Mouse (Mus musculus): Measurements from ENCODE around the gene Htr1a. TPM values are rescaled to one million over a fixed set of nuclear protein-coding genes. Genes with fewer than 3 reads are reported as not detected.

The Htr1a gene
- 0.56 and 0.81 TPM in 2 replicates for polyA plus RNA-seq (2014; fragmentation: Nextera tagmentation; extraction: Ambion mirVana)

- Histone ChIP-seq H3K27ac (ENCODE audit: low read depth, low read length) (no peak within 1 kb of the TSS), H3K9ac (ENCODE audit: low read depth, low read length) (no peak within 1 kb of the TSS), H3K27me3 (ENCODE audit: control insufficient read depth, insufficient read depth, low read length) (peaks cover 37% of the 10 kb centered on the region), H3K36me3 (ENCODE audit: control insufficient read depth, insufficient read depth, low read length) (no peaks in the 10 kb centered on the region), H3K4me3 (ENCODE audit: low read depth, low read length) (peak within 1 kb of the TSS; percentile 29), H3K9me3 (ENCODE audit: control insufficient read depth, low read length) (no peaks in the 10 kb centered on the region), H3K4me1 (replicated peaks; ENCODE audit: control insufficient read depth, insufficient read depth, low read length) (0 out of 2 replicates have a peak, but pooled peaks cover 5% of the 10 kb centered on the region), H3K4me2 (replicated peaks; ENCODE audit: low read depth, low read length) (peak within 1 kb of the TSS; percentile 36)
- no peak for ATAC-seq (ENCODE audit: low FRiP score)
- 5% methylated on average over 8 of the region's 8 CpGs for WGBS
- no peak for DNase-seq (ENCODE audit: low spot score)
Observed at GRCm38 (mm10) chr13:105443339-105443738, at the start of gene Htr1a. Gene Htr1a (plus strand): TSS chr13:105443639.

GRCm38 (mm10) chr13:105411535-105412326 is 31.7 kb upstream of the Htr1a start:
- Histone ChIP-seq H3K9me3 (ENCODE audit: control insufficient read depth, low read length) (no peaks in the 10 kb centered on the region), H3K4me3 (ENCODE audit: low read depth, low read length) (no peak overlapping the region), H3K36me3 (ENCODE audit: control insufficient read depth, insufficient read depth, low read length) (no peaks in the 10 kb centered on the region), H3K9ac (ENCODE audit: low read depth, low read length) (no peak overlapping the region), H3K4me1 (replicated peaks; ENCODE audit: control insufficient read depth, insufficient read depth, low read length) (no peaks in the 10 kb centered on the region), H3K27ac (ENCODE audit: low read depth, low read length) (no peak overlapping the region), H3K27me3 (ENCODE audit: control insufficient read depth, insufficient read depth, low read length) (no peaks in the 10 kb centered on the region), H3K4me2 (replicated peaks; ENCODE audit: low read depth, low read length) (no peak overlapping the region)
- DNase-seq (ENCODE audit: low spot score) (no peak), ATAC-seq (ENCODE audit: low FRiP score) (no peak)
- WGBS: 87% methylated on average over 10 of the region's 10 CpGs

- no peak for ATAC-seq (ENCODE audit: low FRiP score)
- DNase-seq (ENCODE audit: low spot score): no peak
- Histone ChIP-seq H3K4me2 (replicated peaks; ENCODE audit: low read depth, low read length) (no peak overlapping the region), H3K4me1 (replicated peaks; ENCODE audit: control insufficient read depth, insufficient read depth, low read length) (no peaks in the 10 kb centered on the region), H3K36me3 (ENCODE audit: control insufficient read depth, insufficient read depth, low read length) (no peaks in the 10 kb centered on the region), H3K9ac (ENCODE audit: low read depth, low read length) (no peak overlapping the region), H3K27ac (ENCODE audit: low read depth, low read length) (no peak overlapping the region), H3K9me3 (ENCODE audit: control insufficient read depth, low read length) (no peaks in the 10 kb centered on the region), H3K4me3 (ENCODE audit: low read depth, low read length) (no peak overlapping the region), H3K27me3 (ENCODE audit: control insufficient read depth, insufficient read depth, low read length) (no peaks in the 10 kb centered on the region)
- 90% methylated on average over 3 of the region's 3 CpGs for WGBS
Observed at GRCm38 (mm10) chr13:105412327-105412722, 31.1 kb upstream of the Htr1a start.

GRCm38 (mm10) chr13:105433141-105433540 is 10.3 kb upstream of the Htr1a start:
- no peak for ATAC-seq (ENCODE audit: low FRiP score)
- H3K4me3 ChIP-seq (ENCODE audit: low read depth, low read length): no peak overlapping the region
- H3K4me2 ChIP-seq (replicated peaks; ENCODE audit: low read depth, low read length): no peak overlapping the region
- no peak for DNase-seq (ENCODE audit: low spot score)
- WGBS: 82% methylated on average over 2 of the region's 2 CpGs
- no peaks in the 10 kb centered on the region for H3K9me3 ChIP-seq (ENCODE audit: control insufficient read depth, low read length)
- no peaks in the 10 kb centered on the region for H3K36me3 ChIP-seq (ENCODE audit: control insufficient read depth, insufficient read depth, low read length)
- no peak overlapping the region for H3K27ac ChIP-seq (ENCODE audit: low read depth, low read length)
- no peaks in the 10 kb centered on the region for H3K4me1 ChIP-seq (replicated peaks; ENCODE audit: control insufficient read depth, insufficient read depth, low read length)
- no peak overlapping the region for H3K9ac ChIP-seq (ENCODE audit: low read depth, low read length)
- H3K27me3 ChIP-seq (ENCODE audit: control insufficient read depth, insufficient read depth, low read length): no peaks in the 10 kb centered on the region

- Histone ChIP-seq H3K36me3 (ENCODE audit: control insufficient read depth, insufficient read depth, low read length) (no peaks in the 10 kb centered on the region), H3K9ac (ENCODE audit: low read depth, low read length) (no peak overlapping the region), H3K4me3 (ENCODE audit: low read depth, low read length) (no peak overlapping the region), H3K4me2 (replicated peaks; ENCODE audit: low read depth, low read length) (no peak overlapping the region), H3K4me1 (replicated peaks; ENCODE audit: control insufficient read depth, insufficient read depth, low read length) (no peaks in the 10 kb centered on the region), H3K27ac (ENCODE audit: low read depth, low read length) (no peak overlapping the region), H3K27me3 (ENCODE audit: control insufficient read depth, insufficient read depth, low read length) (no peaks in the 10 kb centered on the region), H3K9me3 (ENCODE audit: control insufficient read depth, low read length) (no peaks in the 10 kb centered on the region)
- DNase-seq (ENCODE audit: low spot score) (no peak), ATAC-seq (ENCODE audit: low FRiP score) (no peak)
- WGBS: 79% methylated on average over 1 of the region's 1 CpGs
Observed at GRCm38 (mm10) chr13:105433630-105434029, 9.8 kb upstream of the Htr1a start.

GRCm38 (mm10) chr13:105442576-105442975 is 863 bp upstream of the Htr1a start:
- no peak overlapping the region for H3K4me2 ChIP-seq (replicated peaks; ENCODE audit: low read depth, low read length)
- no peak overlapping the region for H3K27ac ChIP-seq (ENCODE audit: low read depth, low read length)
- H3K4me1 ChIP-seq (replicated peaks; ENCODE audit: control insufficient read depth, insufficient read depth, low read length): 0 out of 2 replicates have a peak, but pooled peaks cover 5% of the 10 kb centered on the region
- H3K27me3 ChIP-seq (ENCODE audit: control insufficient read depth, insufficient read depth, low read length): peaks cover 37% of the 10 kb centered on the region
- WGBS: 5% methylated on average over 6 of the region's 6 CpGs
- DNase-seq (ENCODE audit: low spot score): peak; percentile 76
- H3K36me3 ChIP-seq (ENCODE audit: control insufficient read depth, insufficient read depth, low read length): no peaks in the 10 kb centered on the region
- H3K4me3 ChIP-seq (ENCODE audit: low read depth, low read length): no peak overlapping the region
- peak; percentile 51 for ATAC-seq (ENCODE audit: low FRiP score)
- no peaks in the 10 kb centered on the region for H3K9me3 ChIP-seq (ENCODE audit: control insufficient read depth, low read length)
- H3K9ac ChIP-seq (ENCODE audit: low read depth, low read length): no peak overlapping the region

GRCm38 (mm10) chr13:105443871-105444237 is 415 bp downstream of the Htr1a start:
- no peaks in the 10 kb centered on the region for H3K36me3 ChIP-seq (ENCODE audit: control insufficient read depth, insufficient read depth, low read length)
- H3K4me3 ChIP-seq (ENCODE audit: low read depth, low read length): peak overlapping the region; percentile 29
- no peak for ATAC-seq (ENCODE audit: low FRiP score)
- WGBS: under 1% methylated on average over 15 of the region's 15 CpGs
- H3K4me2 ChIP-seq (replicated peaks; ENCODE audit: low read depth, low read length): peak overlapping the region; percentile 36
- H3K27me3 ChIP-seq (ENCODE audit: control insufficient read depth, insufficient read depth, low read length): peaks cover 37% of the 10 kb centered on the region
- no peak for DNase-seq (ENCODE audit: low spot score)
- H3K9ac ChIP-seq (ENCODE audit: low read depth, low read length): no peak overlapping the region
- H3K4me1 ChIP-seq (replicated peaks; ENCODE audit: control insufficient read depth, insufficient read depth, low read length): 0 out of 2 replicates have a peak, but pooled peaks cover 5% of the 10 kb centered on the region
- no peaks in the 10 kb centered on the region for H3K9me3 ChIP-seq (ENCODE audit: control insufficient read depth, low read length)
- H3K27ac ChIP-seq (ENCODE audit: low read depth, low read length): no peak overlapping the region

GRCm38 (mm10) chr13:105444238-105444894 is 927 bp downstream of the Htr1a start:
- Histone ChIP-seq H3K27ac (ENCODE audit: low read depth, low read length) (no peak overlapping the region), H3K36me3 (ENCODE audit: control insufficient read depth, insufficient read depth, low read length) (no peaks in the 10 kb centered on the region), H3K9me3 (ENCODE audit: control insufficient read depth, low read length) (no peaks in the 10 kb centered on the region), H3K4me1 (replicated peaks; ENCODE audit: control insufficient read depth, insufficient read depth, low read length) (0 out of 2 replicates have a peak, but pooled peaks cover 5% of the 10 kb centered on the region), H3K9ac (ENCODE audit: low read depth, low read length) (no peak overlapping the region), H3K27me3 (ENCODE audit: control insufficient read depth, insufficient read depth, low read length) (peaks cover 37% of the 10 kb centered on the region), H3K4me2 (replicated peaks; ENCODE audit: low read depth, low read length) (peak overlapping the region; percentile 36), H3K4me3 (ENCODE audit: low read depth, low read length) (peak overlapping the region; percentile 29)
- ATAC-seq (ENCODE audit: low FRiP score) (peak; percentile 58), DNase-seq (ENCODE audit: low spot score) (peak; percentile 25)
- under 1% methylated on average over 39 of the region's 39 CpGs for WGBS
